Mouse (Mus musculus) MEL (cell line): ENCODE results near the gene Col25a1. TPM values are rescaled to one million over a fixed set of nuclear protein-coding genes. Genes with fewer than 3 reads are reported as not detected.

Source experiments
- DNase-seq: peaks from one replicate; pipeline ENCODE4 v3.0.0; 2011; ENCODE audit warnings: low read depth, low spot score
- H3K27ac ChIP-seq: 2 replicates; pipeline ENCODE4 v1.5.1; 2012; ENCODE audit warnings: low read depth, mild to moderate bottlenecking, control low read depth, low read length, moderate library complexity; ENCODE audit not compliant: control insufficient read depth
- H3K27me3 ChIP-seq, 2 experiments: fragments of 150-350 bp in 1 of 2; sonication (generic) in 1 of 2; 2 replicates each; pipeline ENCODE4 v1.6.1; 2012; ENCODE audit warnings: low read length in 2 of 2, mild to moderate bottlenecking in 2 of 2, improper control_type of control experiment in 1 of 2, moderate library complexity in 1 of 2; ENCODE audit not compliant: insufficient read depth in 2 of 2, control insufficient read depth in 1 of 2
- H3K36me3 ChIP-seq, 2 experiments: 2 replicates each; pipeline ENCODE4 v1.6.1; 2012 to 2014; ENCODE audit warnings: low read length in 2 of 2, improper control_type of control experiment in 1 of 2, inconsistent platforms in 1 of 2, mild to moderate bottlenecking in 1 of 2; ENCODE audit not compliant: insufficient read depth in 2 of 2, control insufficient read depth in 1 of 2
- H3K4me1 ChIP-seq, 2 experiments: fragments of 150-350 bp in 1 of 2; sonication (generic) in 1 of 2; 2 replicates each; pipeline ENCODE4 v1.6.1; 2012; ENCODE audit warnings: low read length in 2 of 2, improper control_type of control experiment in 1 of 2, mild to moderate bottlenecking in 1 of 2; ENCODE audit not compliant: insufficient read depth in 2 of 2, control insufficient read depth in 1 of 2
- H3K4me3 ChIP-seq, 2 experiments: fragments of 150-350 bp in 1 of 2; sonication (generic) in 1 of 2; 2 replicates each; pipeline ENCODE4 v1.5.1; 2012; ENCODE audit warnings: low read depth in 2 of 2, low read length in 2 of 2, mild to moderate bottlenecking in 2 of 2, moderate library complexity in 2 of 2, control low read depth in 1 of 2, improper control_type of control experiment in 1 of 2; ENCODE audit not compliant: control insufficient read depth in 1 of 2, insufficient read depth in 1 of 2
- H3K79me2 ChIP-seq: 2 replicates; pipeline ENCODE4 v1.6.1; 2012; ENCODE audit warnings: mild to moderate bottlenecking, low read length, moderate library complexity; ENCODE audit not compliant: control insufficient read depth, poor library complexity, insufficient read depth
- H3K9ac ChIP-seq: 2 replicates; pipeline ENCODE4 v1.6.1; 2012; ENCODE audit warnings: low read depth, mild to moderate bottlenecking, control low read depth, low read length, moderate library complexity; ENCODE audit not compliant: control insufficient read depth, poor library complexity, severe bottlenecking
- H3K9me3 ChIP-seq: fragments of 150-350 bp; sonication (generic); replicated peaks from 2 replicates; pipeline ENCODE4 v1.6.1; 2012; ENCODE audit warnings: mild to moderate bottlenecking, low read length, improper control_type of control experiment, moderate library complexity; ENCODE audit not compliant: insufficient read depth
- CHD1 ChIP-seq: IDR thresholded peaks from 2 replicates; pipeline ENCODE4 v1.6.1; 2012; ENCODE audit warnings: low read depth, mild to moderate bottlenecking, inconsistent platforms, low read length, improper control_type of control experiment
- CHD2 ChIP-seq: IDR thresholded peaks from 2 replicates; pipeline ENCODE4 v1.6.1; 2011; ENCODE audit warnings: low read length, improper control_type of control experiment
- CTCF ChIP-seq, 3 experiments: IDR thresholded peaks in 2 of 3; conservative IDR thresholded peaks in 1 of 3; 2 replicates each; pipeline ENCODE4 v1.5.1; 2011 to 2012; ENCODE audit warnings: low read length in 3 of 3, low read depth in 2 of 3, mild to moderate bottlenecking in 2 of 3, improper control_type of control experiment in 1 of 3, inconsistent platforms in 1 of 3, mixed read lengths in 1 of 3, moderate library complexity in 1 of 3; ENCODE audit not compliant: control insufficient read depth in 1 of 3, insufficient read depth in 1 of 3, poor library complexity in 1 of 3, severe bottlenecking in 1 of 3
- E2F4 ChIP-seq: IDR thresholded peaks from 2 replicates; pipeline ENCODE4 v1.6.1; 2011; ENCODE audit warnings: low read depth, low read length, improper control_type of control experiment, borderline replicate concordance
- ELF1 ChIP-seq: IDR thresholded peaks from 2 replicates; pipeline ENCODE4 v1.6.1; 2014; ENCODE audit warnings: low read depth, mild to moderate bottlenecking, inconsistent platforms, low read length, improper control_type of control experiment, moderate library complexity
- EP300 ChIP-seq, 2 experiments: IDR thresholded peaks; 2 replicates each; pipeline ENCODE4 v1.6.1; 2011; ENCODE audit warnings: improper control_type of control experiment in 2 of 2, low read length in 2 of 2, low read depth in 1 of 2, mild to moderate bottlenecking in 1 of 2
- ETS1 ChIP-seq: IDR thresholded peaks from 2 replicates; pipeline ENCODE4 v1.6.1; 2012; ENCODE audit warnings: low read depth, mild to moderate bottlenecking, inconsistent platforms, low read length, improper control_type of control experiment, moderate library complexity
- GATA1 ChIP-seq: IDR thresholded peaks from 2 replicates; pipeline ENCODE4 v1.6.1; 2011; ENCODE audit warnings: low read depth, low read length, improper control_type of control experiment
- JUND ChIP-seq: IDR thresholded peaks from 2 replicates; pipeline ENCODE4 v1.6.1; 2011; ENCODE audit warnings: low read depth, mild to moderate bottlenecking, improper control_type of control experiment, low read length
- MAFK ChIP-seq: IDR thresholded peaks from 2 replicates; pipeline ENCODE4 v1.6.1; 2011; ENCODE audit warnings: low read depth, mild to moderate bottlenecking, low read length, improper control_type of control experiment, borderline replicate concordance
- MAZ ChIP-seq: IDR thresholded peaks from 2 replicates; pipeline ENCODE4 v1.6.1; 2012; ENCODE audit warnings: low read depth, mild to moderate bottlenecking, inconsistent platforms, low read length, improper control_type of control experiment
- MEF2A ChIP-seq: IDR thresholded peaks from 2 replicates; pipeline ENCODE4 v1.6.1; 2014; ENCODE audit warnings: low read depth, mild to moderate bottlenecking, inconsistent platforms, low read length, improper control_type of control experiment; ENCODE audit not compliant: poor library complexity, insufficient replicate concordance, severe bottlenecking; ENCODE audit errors: extremely low read depth
- MXI1 ChIP-seq: IDR thresholded peaks from 2 replicates; pipeline ENCODE4 v1.6.1; 2011; ENCODE audit warnings: mild to moderate bottlenecking, low read depth, low read length, improper control_type of control experiment
- MYB ChIP-seq: IDR thresholded peaks from 2 replicates; pipeline ENCODE4 v1.6.1; 2011; ENCODE audit warnings: mild to moderate bottlenecking, low read depth, low read length, improper control_type of control experiment
- NELFE ChIP-seq: IDR thresholded peaks from 2 replicates; pipeline ENCODE4 v1.6.1; 2011; ENCODE audit warnings: low read depth, low read length, improper control_type of control experiment
- POLR2A ChIP-seq, 2 experiments: IDR thresholded peaks; 2 replicates each; pipeline ENCODE4 v1.6.1; 2011 to 2012; ENCODE audit warnings: low read length in 2 of 2, mild to moderate bottlenecking in 2 of 2, control low read depth in 1 of 2, improper control_type of control experiment in 1 of 2, low read depth in 1 of 2, moderate library complexity in 1 of 2; ENCODE audit not compliant: control insufficient read depth in 1 of 2, insufficient read depth in 1 of 2, poor library complexity in 1 of 2
- POLR2AphosphoS2 ChIP-seq: IDR thresholded peaks from 2 replicates; pipeline ENCODE4 v1.6.1; 2011; ENCODE audit warnings: low read length, improper control_type of control experiment
- RAD21 ChIP-seq: IDR thresholded peaks from 2 replicates; pipeline ENCODE4 v1.6.1; 2011; ENCODE audit warnings: mild to moderate bottlenecking, low read depth, low read length, improper control_type of control experiment
- TAL1 ChIP-seq: IDR thresholded peaks from 2 replicates; pipeline ENCODE4 v1.6.1; 2012; ENCODE audit warnings: mild to moderate bottlenecking, inconsistent platforms, low read length, moderate library complexity, mixed read lengths
- TCF12 ChIP-seq: IDR thresholded peaks from 2 replicates; pipeline ENCODE4 v1.6.1; 2014; ENCODE audit warnings: low read depth, mild to moderate bottlenecking, inconsistent platforms, low read length, improper control_type of control experiment, moderate library complexity
- UBTF ChIP-seq: IDR thresholded peaks from 2 replicates; pipeline ENCODE4 v1.6.1; 2012; ENCODE audit warnings: low read depth, mild to moderate bottlenecking, inconsistent platforms, low read length, improper control_type of control experiment, moderate library complexity, borderline replicate concordance; ENCODE audit not compliant: insufficient read depth
- USF2 ChIP-seq, 2 experiments: IDR thresholded peaks; 2 replicates each; pipeline ENCODE4 v1.6.1; 2011 to 2012; ENCODE audit warnings: improper control_type of control experiment in 2 of 2, low read length in 2 of 2, borderline replicate concordance in 1 of 2, inconsistent platforms in 1 of 2, low read depth in 1 of 2, mild to moderate bottlenecking in 1 of 2; ENCODE audit not compliant: insufficient read depth in 1 of 2
- polyA plus RNA-seq, 2 experiments: library from polyadenylated mRNA; stranded (reverse) in 1 of 2; unstranded in 1 of 2; fragments of >175 nt in 1 of 2; fragments of >200 nt in 1 of 2; gene quantifications; 2 replicates each; pipeline versions ENCODE4 v1.2.1 to v1.2.4; 2012; ENCODE audit warnings: low replicate concordance in 2 of 2, low read depth in 1 of 2; ENCODE audit not compliant: insufficient read length in 2 of 2, insufficient read depth in 1 of 2, missing spikeins in 1 of 2
- total RNA-seq: library from RNA; depleted of rRNA; stranded (reverse); fragments of 300-350 nt; gene quantifications from 2 replicates; pipeline ENCODE4 v1.2.3, GENCODE M21; 2012

The Col25a1 gene
- total and polyA plus RNA-seq, 3 experiments, result not detected

- H3K4me3 ChIP-seq, result no peak overlapping the region
- no peak overlapping the region for H3K9ac ChIP-seq
- no peaks in the 10 kb centered on the region for H3K36me3 ChIP-seq
- H3K79me2 ChIP-seq, result no peaks in the 10 kb centered on the region
- no peak overlapping the region for H3K27ac ChIP-seq
- H3K27me3 ChIP-seq, result no peaks in the 10 kb centered on the region
- H3K9me3 ChIP-seq, result no peaks in the 10 kb centered on the region
- no peak for TF ChIP-seq JUND
- no peak for TF ChIP-seq MYB
- TF ChIP-seq E2F4, result no peak
- TF ChIP-seq ETS1, result no peak
- TF ChIP-seq TAL1, result no peak
- TF ChIP-seq ELF1, result no peak
- TF ChIP-seq USF2 (IDR thresholded peaks at IDR 0.05; ENCODE audit: borderline replicate concordance in 1 of 2, insufficient read depth in 1 of 2, low read depth in 1 of 2, low read length in 2 of 2), result no peak
- no peak for TF ChIP-seq EP300 (IDR thresholded peaks at IDR 0.05; ENCODE audit: low read depth in 1 of 2, low read length in 2 of 2)
- TF ChIP-seq GATA1, result no peak
- no peak for TF ChIP-seq CHD1
- no peak for TF ChIP-seq MXI1
- no peak for TF ChIP-seq TCF12
- no peak for TF ChIP-seq NELFE
- no peak for TF ChIP-seq POLR2AphosphoS2
- TF ChIP-seq CHD2, result no peak
- no peak for TF ChIP-seq POLR2A (IDR thresholded peaks at IDR 0.05; ENCODE audit: control insufficient read depth in 1 of 2, insufficient read depth in 1 of 2, low read depth in 1 of 2, low read length in 2 of 2, poor library complexity in 1 of 2)
- no peak for TF ChIP-seq UBTF
- no peak for TF ChIP-seq MAFK
- no peak for TF ChIP-seq MEF2A
- no peaks in the 10 kb centered on the region for H3K4me1 ChIP-seq
- no peak for DNase-seq
These were observed 489.3 kb downstream of the Col25a1 start for GRCm38 (mm10) chr3:130620517-130621146.

- Histone ChIP-seq H3K9me3 (no peaks in the 10 kb centered on the region), H3K27ac (no peak overlapping the region), H3K9ac (no peak overlapping the region), H3K36me3 (no peaks in the 10 kb centered on the region), H3K79me2 (no peaks in the 10 kb centered on the region), H3K4me1 (no peaks in the 10 kb centered on the region), H3K4me3 (no peak overlapping the region), H3K27me3 (no peaks in the 10 kb centered on the region)
- peak; percentile 34 for DNase-seq
- TF ChIP-seq CTCF (IDR thresholded peaks at IDR 0.05 in 2 of 3, conservative IDR thresholded peaks at IDR 0.05 in 1 of 3; ENCODE audit: control insufficient read depth in 1 of 3, insufficient read depth in 1 of 3, low read depth in 2 of 3, low read length in 3 of 3, poor library complexity in 1 of 3, severe bottlenecking in 1 of 3), result peak in 2 of 3 experiments; percentile 36 to 38; a peak in 4 of 6 replicates
- TF ChIP-seq RAD21, result peak; percentile 29
- no peak for TF ChIP-seq MAZ
These were observed 497.1 kb downstream of the Col25a1 start for GRCm38 (mm10) chr3:130628358-130628757.
